Mouse (Mus musculus) heart, postnatal 10 days (tissue): Measurements from ENCODE around the gene Tmem50a. TPM values are rescaled to one million over a fixed set of nuclear protein-coding genes. Genes with fewer than 3 reads are reported as not detected.
"Not testable (repeated sequence)": the region's sequence is repeated elsewhere in the genome, so short reads cannot be mapped to it uniquely, and the experiment has no call there.

ENCODE experiments used
- DNase-seq, 2 experiments: peaks; one replicate each; pipeline ENCODE4 v3.0.0; 2021
- intact Hi-C: fragments of 180-260 bp; cut with DNase I; formaldehyde crosslinking; loops from one replicate; pipeline ENCODE4 v1.15.1; 2025
- total RNA-seq, 2 experiments: library from RNA; stranded (reverse); gene quantifications; 2 replicates each; pipeline ENCODE4 v1.2.3; 2021

Gene Tmem50a
- total RNA-seq, 2 experiments from 2014 or later, result 80.8 to 85.0 TPM

DNA sequence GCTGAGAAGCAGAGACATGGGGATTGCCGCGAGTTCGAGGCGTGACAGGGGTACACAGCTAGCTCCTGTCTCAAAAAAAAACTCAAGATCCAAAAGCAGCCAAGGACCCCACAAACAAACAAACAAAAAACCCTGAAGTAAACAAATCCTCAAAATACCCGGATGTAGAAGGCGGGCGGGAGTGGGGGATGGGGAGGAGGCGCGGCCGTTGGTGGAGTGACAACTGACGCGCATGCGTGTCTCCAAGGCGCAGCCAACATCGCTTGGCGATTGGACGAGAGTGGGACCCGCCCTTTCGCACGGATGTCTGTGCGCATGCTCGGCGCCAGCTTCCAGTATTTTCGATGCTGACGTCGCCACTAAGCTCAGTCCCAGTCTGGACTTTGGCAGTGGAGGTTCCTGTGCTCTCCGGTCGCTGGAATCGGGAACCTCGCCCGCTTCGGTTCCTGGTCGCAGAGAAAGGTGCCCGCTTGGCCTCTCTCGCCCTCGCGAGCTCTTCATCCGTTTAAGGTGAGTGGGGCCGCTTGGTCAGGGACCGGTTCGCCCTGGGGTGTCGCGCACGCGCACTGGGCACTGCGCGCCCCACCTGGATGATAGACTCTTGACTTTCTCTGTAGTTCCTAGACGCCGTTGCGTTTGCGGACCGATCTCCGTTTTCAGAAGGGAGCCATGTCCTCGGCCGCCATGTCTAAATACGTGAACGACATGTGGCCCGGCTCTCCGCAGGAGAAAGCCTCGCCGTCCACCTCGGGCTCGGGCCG lies 8.6 kb upstream of the Tmem50a start, which contains the start of gene Rsrp1:
TSS of gene Rsrp1 (plus strand) at position 335 of the 761 bp plus-strand sequence.
- peak; percentile 98 to 99 for DNase-seq
- intact Hi-C loops, result no loop called here

DNA sequence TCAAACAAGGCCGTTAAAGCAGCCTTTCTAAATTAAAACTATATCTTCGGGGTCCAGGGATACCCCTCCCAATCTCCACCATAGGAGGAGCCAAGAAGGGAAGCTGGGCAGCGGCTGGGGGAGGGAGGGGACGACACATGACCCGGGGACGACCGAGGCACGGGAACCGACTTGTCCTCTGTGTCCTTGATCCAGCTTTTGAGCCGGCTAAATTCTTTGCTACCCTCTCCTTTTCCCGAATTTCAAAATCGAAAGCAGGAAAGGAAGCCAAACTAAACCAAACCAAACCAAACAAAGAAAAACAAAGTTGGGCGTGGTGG lies 8.1 kb upstream of the Tmem50a start:
- intact Hi-C loops, result no loop called here
- DNase-seq, result peak; percentile 86

DNA sequence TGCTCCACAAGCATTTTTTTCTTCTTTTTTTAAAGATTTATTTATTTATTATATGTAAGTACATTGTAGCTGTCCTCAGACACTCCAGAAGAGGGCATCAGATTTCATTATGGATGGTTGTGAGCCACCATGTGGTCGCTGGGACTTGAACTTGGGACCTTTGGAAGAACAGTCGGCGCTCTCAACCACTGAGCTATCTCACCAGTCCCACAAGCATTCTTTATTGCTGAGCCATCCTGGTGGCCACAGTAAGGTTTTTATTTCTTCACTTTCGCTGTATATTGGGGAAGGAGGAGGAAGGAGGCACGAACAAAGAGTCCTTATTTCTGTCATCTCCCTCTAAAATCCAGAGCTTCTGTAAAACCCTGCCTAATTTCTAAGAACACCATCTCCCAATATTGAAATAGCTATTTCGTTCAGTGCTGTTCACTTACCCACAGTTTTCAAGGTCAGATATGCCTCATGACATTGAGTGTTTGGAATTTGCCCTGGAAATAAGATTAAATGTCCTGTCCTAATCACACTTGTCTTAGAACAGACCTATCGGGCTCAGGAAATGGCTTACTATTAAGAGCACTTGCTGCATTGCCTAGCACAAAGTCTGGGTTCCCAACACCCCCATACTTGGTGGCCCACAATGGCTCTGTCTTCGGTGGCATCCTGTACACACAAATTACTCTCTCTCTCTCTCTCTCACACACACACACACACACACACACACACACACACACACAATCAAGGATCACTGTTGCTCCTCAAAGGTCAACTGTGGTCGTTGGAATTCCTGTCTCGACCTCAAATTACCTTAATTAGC lies 7.5 kb upstream of the Tmem50a start:
- intact Hi-C loops, result no loop called here
- DNase-seq, result no peak

DNA sequence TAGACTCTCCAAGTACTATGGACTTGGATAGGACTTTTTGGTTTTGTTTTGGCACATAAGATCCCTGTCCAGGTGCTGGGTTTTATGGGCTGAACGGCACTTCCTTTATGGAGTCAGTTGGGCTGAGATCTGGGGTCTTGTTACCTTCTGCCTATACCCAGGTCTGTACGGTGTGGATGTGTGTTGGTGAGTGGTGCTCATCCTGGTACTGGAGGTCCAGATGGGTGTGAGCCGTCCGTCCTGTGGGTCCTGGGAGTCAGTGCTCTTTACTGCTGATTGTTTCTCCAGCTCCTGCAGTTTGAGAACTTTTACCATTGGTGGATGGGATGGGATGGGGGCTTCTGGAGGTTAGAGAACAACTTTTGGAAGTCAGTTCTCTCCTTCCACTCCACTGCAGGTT lies 6.9 kb upstream of the Tmem50a start:
- intact Hi-C loops, result no loop called here

DNA sequence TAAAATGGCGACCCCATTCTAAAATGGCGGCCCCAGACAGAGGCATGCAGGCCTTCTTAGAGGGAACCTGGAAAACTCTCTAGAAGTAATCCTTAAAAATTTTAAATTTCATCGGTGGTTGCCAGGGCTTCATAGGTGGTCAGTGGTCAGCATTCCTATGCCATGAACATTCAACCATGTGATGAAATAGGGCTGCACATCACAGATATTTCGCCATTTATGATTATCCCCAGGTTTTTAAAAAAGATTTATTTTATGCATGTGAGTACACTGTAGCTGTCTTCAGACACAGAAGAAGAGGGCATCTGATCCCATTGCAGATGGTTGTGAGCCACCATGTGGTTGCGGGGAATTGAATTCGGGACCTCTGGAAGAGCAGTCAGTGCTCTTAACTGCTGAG lies 5.8 kb upstream of the Tmem50a start:
- DNase-seq, result no peak
- intact Hi-C loops, result no loop called here

More for the DNA sequence above, 6.9 kb upstream of the Tmem50a start:
- no peak for DNase-seq

DNA sequence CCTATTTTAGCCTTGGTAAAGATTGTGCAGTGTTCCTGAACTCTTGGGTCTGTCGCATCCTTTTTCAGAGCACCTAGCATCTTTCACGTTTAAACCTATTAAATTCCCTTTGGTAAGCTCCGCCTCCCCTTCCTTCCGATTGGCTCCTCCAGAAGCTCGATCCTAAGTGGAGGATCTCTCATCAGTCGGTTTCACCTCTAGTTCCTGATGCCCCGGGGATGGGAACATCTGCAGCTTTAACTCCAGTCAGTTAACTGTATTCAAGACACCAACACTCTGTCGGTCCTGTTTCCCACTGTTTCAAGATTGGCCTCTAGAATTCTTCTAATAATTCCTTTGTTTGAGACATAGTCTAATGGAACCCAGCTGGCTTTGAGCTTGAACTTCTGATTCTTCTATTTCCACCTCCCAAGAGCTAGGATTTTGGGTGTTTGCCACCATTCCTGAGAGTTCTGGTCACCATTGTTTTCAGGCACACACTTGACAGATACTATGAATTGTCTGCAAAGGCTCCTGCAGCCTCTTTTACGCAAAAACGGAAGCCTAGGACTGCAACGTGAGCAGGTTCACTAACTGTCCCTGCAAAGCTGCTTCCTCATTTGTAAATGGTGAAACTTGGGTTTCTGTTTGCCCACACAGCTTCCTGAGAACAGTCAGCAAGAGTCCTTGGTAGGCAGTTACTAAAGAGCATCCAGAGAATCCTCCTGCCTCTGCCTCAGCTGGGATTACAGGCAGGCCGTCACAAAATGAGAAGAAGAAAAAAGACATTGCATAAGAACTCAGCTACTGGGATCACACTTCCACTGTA lies 5.1 kb upstream of the Tmem50a start:
- intact Hi-C loops, result no loop called here
- no peak for DNase-seq

DNA sequence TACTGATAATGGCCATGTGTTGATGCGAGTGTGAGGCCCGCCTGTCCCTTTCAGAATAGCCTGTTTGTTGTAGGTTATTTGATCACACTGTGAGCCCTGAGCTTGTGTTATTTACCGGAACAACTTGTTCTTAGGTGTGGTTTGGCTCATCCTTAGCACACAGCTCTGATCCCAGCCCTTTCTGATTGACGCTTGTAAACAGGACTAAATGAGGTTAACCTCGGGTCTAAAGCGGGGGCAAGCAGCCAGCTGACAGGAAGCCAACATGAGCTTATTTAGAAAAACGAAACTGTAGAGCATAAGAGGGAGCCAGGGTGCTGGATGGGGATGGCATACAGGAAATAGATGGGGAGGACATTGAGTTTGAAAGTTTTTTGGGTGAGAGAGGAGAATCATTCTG lies 3.6 kb upstream of the Tmem50a start:
- intact Hi-C loops, result no loop called here
- peak; percentile 77 to 78 for DNase-seq

DNA sequence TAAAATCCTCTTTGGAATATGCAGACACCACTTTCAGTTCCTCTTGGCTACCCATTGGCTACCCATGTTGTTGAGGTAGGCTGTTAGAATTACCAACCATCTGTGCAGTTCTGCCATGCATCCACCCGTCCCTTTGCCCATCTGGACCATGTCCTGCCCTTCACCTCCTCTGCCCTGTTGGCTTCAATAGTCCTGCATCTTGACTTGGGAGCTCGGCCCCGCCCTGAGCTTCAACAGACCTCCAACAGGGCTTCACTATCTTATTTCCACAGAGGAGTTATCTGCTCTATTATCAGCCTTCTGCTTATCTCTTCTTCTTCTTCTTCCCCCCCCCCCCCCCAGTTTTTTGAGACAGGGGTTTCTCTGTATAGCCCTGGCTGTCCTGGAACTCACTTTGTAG lies 2.4 kb upstream of the Tmem50a start:
- intact Hi-C loops, result no loop called here

DNA sequence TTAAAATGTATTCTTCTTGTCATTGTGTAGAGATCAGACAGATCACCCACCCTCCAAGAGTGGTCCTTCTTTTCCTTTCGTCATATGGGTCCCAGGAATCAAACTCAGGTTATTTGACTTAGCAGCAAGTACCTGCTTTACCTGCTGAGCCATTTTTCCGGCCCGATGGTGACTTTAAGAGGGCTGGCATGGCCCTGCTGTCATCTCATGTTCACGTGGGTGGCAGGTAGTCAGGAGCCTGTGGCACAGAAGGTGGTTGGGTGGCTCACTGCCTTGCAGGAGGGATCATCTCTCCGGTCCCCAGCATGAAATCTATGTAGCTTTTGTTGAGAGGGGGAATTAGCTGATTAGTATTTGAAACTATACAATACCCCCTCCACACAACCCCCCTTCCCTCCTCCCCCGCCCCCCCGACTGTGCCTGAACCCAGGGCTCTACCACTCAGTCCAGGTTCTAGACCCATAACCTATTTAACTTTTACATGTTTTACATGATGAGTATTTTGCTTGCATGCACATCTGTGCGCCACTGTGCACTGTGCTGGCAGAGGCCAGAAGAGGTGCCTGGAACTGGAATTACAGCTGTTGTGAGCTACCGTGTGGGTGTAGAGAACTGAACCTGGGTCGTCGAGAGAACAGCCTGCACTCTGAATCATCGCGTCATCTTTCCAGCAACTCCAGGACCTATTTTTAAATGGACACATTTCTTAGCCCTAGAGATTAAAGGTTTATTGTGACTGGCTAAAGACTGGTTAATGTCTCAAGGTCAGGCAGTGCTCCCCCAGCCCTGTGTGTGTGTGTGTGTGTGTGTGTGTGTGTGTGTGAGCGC lies 613 bp upstream of the Tmem50a start:
- no peak for DNase-seq
- intact Hi-C loops, result no loop called here

More for the DNA sequence above, 2.4 kb upstream of the Tmem50a start:
- no peak for DNase-seq

DNA sequence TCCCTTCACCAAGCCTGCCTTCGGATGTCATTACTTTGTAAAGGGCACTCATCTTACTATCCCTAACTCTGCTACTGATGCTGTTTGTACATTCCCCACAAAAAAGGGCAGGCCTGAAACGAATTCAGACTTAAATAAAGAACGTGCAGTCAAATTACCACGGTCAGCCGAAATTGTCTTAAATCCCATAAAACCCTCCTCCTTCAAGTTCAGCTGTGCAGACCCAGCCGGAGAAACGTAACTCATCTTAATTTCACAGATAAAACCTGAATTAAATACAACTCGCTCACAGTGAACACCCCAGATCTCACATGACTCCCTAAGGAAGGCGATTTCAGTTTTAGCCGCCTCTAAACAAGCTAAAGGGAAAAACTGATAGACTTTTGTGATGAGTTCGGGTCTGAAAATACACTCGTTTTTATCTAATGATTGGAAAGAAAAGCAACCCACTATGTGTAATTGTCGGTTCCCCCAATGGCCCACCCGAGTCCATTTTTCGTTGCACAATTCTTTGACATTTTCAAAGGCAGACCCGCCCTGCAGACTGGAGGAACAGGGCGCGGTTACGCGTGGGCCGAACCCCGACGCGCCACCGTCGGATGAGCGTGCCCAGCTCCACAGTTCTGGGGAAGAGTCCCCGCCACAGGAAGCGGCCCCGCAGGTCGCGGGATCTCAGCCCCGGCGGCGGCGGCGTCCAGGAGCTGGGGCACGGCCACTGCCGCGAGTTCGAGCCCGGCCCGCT lies 531 bp downstream of the Tmem50a start:
- DNase-seq, result no peak
- intact Hi-C loops, result no loop called here

DNA sequence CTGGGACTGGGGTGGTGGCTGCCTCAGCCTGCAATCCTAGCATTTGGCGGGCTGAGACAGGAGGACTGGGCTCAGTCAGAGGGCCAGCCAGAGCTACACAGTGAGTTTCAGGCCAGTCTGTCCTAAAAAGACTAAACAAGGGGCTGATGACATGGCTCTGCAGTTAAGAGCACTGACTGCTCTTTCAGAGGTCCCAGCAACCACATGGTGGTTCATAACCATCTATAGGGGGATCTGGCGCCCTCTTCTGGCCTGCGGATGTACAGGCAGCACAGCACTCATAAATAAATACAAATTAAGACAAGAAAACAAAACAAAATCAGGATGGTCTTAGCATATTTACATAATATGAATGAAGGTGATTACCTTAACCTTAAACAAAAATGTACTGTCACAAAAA lies 1.4 kb downstream of the Tmem50a start:
- peak; percentile 65 to 81 for DNase-seq
- intact Hi-C loops, result no loop called here

DNA sequence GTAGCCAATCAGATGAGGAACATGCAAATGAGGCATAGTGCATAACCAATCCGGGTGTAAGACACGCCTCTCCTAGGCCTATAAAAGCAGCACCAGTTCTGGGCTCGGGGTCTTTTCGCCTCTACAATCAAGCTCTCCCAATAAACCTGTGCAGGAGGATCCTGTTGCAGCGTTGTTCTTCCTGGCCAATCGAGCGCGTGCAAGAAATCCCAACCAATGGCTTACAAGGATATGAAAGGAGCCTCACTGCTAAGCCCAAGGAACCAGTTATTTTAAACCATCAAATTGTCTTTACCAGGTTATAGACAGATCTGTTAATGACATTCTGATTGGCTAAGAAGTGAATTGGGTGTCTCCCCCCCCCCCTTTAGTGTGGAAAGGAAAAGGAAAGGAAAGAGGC lies 3.4 kb downstream of the Tmem50a start:
- intact Hi-C loops, DNase-seq: not testable (repeated sequence)

DNA sequence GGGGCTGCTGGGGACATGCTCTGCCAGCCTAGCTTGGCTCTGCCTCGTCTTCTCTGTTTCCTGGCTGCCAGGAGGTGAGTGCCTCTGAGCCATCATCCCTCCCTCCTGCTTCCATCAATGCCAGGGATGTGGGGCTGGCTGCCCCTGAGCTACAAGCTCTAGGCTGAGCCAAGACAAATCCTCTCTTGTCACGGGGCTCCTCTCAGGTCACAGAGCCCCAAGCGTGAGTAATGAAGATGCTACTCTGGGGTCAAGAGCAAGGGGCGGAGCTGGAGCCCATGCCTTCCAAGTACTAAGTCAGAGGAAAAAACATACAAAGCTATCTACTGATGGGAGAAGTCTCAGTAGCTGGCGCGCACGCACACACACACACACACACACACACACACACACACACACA lies 11.8 kb downstream of the Tmem50a start:
- no peak for DNase-seq
- intact Hi-C loops, result no loop called here

DNA sequence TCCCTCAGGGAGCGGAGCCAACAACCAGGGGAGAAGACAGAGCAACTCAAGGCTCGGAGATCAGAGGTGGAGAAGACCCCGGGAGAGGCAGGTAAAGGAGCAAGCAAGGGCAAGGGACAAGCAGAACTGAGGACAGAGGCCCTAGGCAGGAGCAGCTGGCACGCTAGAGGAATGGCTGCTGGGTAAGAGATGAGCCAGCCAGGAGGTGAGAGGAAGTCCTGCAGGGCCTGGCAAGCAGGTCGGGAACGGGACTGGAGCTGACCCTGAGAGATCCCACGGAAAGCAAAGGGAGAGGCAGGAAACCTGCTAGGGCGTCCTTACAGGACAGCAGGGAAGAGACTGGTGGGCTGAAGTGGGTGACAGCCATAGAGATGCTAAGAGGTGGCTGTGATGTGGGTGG lies 13.7 kb downstream of the Tmem50a start:
- no peak for DNase-seq
- intact Hi-C loops, result no loop called here

DNA sequence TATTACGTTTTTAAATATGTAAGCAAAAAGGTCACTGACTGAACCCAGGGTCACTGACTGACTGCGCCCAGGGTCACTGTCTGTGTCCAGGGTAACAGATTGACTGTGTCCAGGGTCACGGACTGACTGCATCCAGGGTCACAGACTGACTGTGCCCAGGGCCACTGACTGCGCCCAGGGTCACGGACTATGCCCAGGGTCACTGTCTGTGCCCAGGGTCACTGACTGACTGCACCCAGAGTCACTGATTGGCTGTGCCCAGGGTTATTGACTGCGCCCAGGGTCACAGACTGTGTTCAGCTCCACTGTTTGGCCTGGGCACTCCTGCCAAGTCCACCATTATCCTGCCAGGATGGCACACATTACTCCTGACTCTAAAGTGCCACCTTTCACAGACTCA lies 17.6 kb downstream of the Tmem50a start:
- intact Hi-C loops, result no loop called here
- DNase-seq, result no peak

DNA sequence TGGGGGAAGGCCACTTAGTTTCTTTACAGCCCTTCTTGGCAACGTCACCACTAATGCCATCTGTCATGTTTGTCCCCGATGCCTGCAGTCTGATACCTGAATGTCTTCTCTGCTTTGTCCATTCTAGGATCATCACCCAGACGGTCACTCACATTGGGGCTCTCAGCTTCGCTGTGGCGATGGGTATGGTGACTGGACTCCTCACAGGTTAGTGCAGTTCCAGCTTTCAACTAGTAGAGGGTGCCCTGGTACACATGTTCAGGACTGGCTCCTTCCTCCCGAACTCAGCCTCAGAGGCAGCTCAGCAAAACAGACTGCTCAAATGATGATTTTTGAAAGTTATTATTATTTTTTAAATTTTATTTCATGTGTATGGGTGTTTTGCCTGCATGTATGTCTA lies 22.7 kb downstream of the Tmem50a start:
- intact Hi-C loops, result no loop called here

DNA sequence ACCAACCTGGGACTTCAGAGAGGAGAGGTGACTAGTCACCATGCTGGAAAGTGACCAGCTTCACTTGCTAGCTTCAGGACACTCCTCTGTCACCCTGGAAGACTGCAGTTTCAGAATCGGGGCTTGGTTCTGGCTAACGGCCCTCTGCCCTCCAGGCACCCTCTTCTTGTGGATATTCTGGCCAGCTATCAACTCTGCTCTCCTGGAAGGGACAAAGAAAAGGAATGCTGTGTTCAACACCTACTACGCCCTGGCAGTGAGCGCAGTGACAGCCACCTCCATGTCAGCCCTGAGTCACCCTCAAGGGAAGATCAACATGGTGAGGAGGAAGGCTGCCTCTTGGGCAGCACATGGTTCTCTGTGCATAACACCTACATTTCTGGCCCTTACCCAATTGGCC lies 30.5 kb downstream of the Tmem50a start:
- peak; percentile 40 to 47 for DNase-seq
- intact Hi-C loops, result loop anchor here (5.0 kb wide), 1 partner anchor 342 kb away; no protein-coding TSS in a partner anchor

More for the DNA sequence above, 22.7 kb downstream of the Tmem50a start:
- DNase-seq, result peak; percentile 68 to 78

DNA sequence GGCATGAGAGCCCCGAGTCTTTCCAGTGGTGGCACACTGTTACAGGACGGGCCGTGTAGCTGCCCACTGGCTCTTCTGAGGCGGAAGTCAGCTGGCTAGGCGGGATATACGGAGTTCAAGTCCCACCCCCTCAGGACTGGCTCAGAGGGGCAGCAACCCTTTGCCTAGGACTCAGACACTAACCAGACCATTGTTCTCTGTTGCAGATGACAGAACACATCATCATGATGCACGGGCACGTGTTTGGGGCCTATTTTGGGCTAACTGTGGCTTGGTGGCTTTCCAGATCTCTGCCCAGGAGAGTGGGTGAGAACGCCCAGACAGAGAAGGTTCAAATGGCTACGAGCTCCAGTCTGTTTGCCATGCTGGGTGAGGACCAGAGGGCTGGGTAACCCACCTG lies 31.0 kb downstream of the Tmem50a start:
- intact Hi-C loops, result loop anchor here (5.0 kb wide), 1 partner anchor 342 kb away; no protein-coding TSS in a partner anchor
- peak; percentile 63 to 73 for DNase-seq

DNA sequence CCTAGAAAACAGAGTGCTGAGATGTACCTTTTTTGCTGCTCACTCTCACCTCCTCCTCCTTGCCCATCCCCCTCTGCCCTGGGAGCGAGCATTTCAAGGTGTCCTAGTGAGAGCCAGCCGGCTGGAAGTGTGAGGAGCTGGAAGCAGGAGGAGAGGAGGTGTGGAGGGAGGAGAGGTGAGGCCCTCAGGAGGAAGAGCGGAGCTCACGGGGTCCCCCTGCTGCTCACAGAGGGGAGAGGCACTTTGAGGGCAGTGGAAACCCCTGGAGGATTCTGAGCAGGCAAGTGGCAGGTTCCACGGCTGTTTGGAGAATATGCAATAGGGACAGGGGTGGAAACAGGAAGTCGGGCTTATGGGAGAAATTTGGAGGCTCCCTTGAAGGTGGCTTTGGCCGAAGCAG lies 31.6 kb downstream of the Tmem50a start:
- DNase-seq, result peak; percentile 46 to 52
- intact Hi-C loops, result loop anchor here (5.0 kb wide), 1 partner anchor 341 kb away; no protein-coding TSS in a partner anchor
